Mouse (Mus musculus): ENCODE results near the gene Sf3a1. TPM values are rescaled to one million over a fixed set of nuclear protein-coding genes. Genes with fewer than 3 reads are reported as not detected.

The Sf3a1 gene
- polyA plus RNA-seq, 1 experiment: 35.1 TPM

DNA sequence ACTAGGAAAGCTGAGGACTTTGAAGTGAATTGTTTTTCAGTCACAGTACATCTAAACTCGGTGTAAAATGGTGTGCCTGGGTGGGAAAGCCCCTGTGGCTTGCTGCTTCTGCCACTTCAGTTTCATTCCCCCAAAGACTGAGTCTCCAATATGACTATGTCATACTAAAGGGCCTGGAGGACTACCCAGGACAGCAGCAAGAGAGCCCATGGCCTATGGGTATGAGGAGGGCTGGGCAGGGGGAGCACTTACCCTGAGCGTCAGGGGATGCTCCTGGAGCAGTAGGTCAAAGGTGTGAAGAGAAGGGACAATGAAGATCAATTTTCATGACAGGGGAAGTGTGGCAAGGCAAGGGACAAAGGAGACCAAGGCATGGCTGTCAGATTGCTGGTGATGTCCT is 21.2 kb upstream of the Sf3a1 start:
- peaks cover 1% of the 10 kb centered on the region for H3K36me3 ChIP-seq (ENCODE audit: control insufficient read depth, insufficient read depth, low read length)
- H3K27ac ChIP-seq (ENCODE audit: control insufficient read depth, insufficient read depth, low read depth, low read length): no peak overlapping the region
- H3K27me3 ChIP-seq (ENCODE audit: control insufficient read depth, insufficient read depth, low read length): no peaks in the 10 kb centered on the region
- no peak overlapping the region for H3K4me3 ChIP-seq (ENCODE audit: control insufficient read depth, low read depth, low read length)
- peaks cover 10% of the 10 kb centered on the region for H3K4me1 ChIP-seq (ENCODE audit: control insufficient read depth, insufficient read depth, low read length)
- TF ChIP-seq POLR2A (IDR thresholded peaks at IDR 0.05; ENCODE audit: control insufficient read depth, low read depth, low read length) (no peak), CTCF (IDR thresholded peaks at IDR 0.05; ENCODE audit: control insufficient read depth, insufficient read depth, insufficient replicate concordance, low read depth, low read length) (no peak)

DNA sequence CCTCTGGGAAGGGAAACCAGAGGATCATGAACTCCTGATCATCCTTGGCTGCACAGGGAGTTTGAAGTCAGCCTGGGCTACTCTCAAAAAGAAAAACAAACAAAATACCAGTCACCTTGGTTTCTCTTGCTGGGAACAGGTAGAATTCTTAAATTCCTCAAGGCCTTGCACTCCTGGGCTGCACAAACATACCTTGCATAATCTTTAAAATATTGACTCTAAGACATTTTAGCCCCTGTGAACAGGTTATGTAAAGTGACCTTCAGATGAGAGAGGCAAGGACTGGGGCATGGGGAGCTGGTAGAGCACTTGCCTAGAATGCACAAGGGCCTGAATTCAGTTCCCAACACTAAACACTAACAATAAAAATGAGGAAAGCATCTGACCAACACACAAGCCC is 18.6 kb upstream of the Sf3a1 start:
- H3K27ac ChIP-seq (ENCODE audit: control insufficient read depth, insufficient read depth, low read depth, low read length): no peak overlapping the region
- TF ChIP-seq CTCF (IDR thresholded peaks at IDR 0.05; ENCODE audit: control insufficient read depth, insufficient read depth, insufficient replicate concordance, low read depth, low read length) (no peak), POLR2A (IDR thresholded peaks at IDR 0.05; ENCODE audit: control insufficient read depth, low read depth, low read length) (no peak)
- H3K4me3 ChIP-seq (ENCODE audit: control insufficient read depth, low read depth, low read length): no peak overlapping the region
- H3K27me3 ChIP-seq (ENCODE audit: control insufficient read depth, insufficient read depth, low read length): no peaks in the 10 kb centered on the region
- no peaks in the 10 kb centered on the region for H3K4me1 ChIP-seq (ENCODE audit: control insufficient read depth, insufficient read depth, low read length)
- peaks cover 5% of the 10 kb centered on the region for H3K36me3 ChIP-seq (ENCODE audit: control insufficient read depth, insufficient read depth, low read length)

DNA sequence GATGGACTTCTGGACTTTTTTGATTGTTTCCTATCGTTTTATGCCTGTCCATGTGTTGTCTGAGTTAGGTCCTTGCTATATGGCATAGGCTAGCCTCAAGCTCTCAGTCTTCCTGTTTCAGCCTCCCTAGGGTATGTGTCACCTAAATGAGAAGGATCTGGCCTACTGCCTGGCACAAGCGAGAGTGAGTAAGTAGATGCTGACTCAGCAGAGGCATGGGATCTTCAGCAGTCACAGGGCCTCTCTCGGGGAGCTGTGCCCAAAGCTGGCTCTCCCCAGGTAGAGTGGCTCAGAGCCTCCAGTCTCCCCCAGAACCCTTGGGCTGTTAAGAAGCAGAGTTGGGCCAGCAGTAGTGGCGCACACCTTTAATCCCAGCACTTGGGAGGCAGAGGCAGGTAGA is 17.8 kb upstream of the Sf3a1 start:
- no peaks in the 10 kb centered on the region for H3K27me3 ChIP-seq (ENCODE audit: control insufficient read depth, insufficient read depth, low read length)
- H3K36me3 ChIP-seq (ENCODE audit: control insufficient read depth, insufficient read depth, low read length): peaks cover 5% of the 10 kb centered on the region
- TF ChIP-seq POLR2A (IDR thresholded peaks at IDR 0.05; ENCODE audit: control insufficient read depth, low read depth, low read length) (no peak), CTCF (IDR thresholded peaks at IDR 0.05; ENCODE audit: control insufficient read depth, insufficient read depth, insufficient replicate concordance, low read depth, low read length) (no peak)
- H3K27ac ChIP-seq (ENCODE audit: control insufficient read depth, insufficient read depth, low read depth, low read length): no peak overlapping the region
- no peak overlapping the region for H3K4me3 ChIP-seq (ENCODE audit: control insufficient read depth, low read depth, low read length)
- H3K4me1 ChIP-seq (ENCODE audit: control insufficient read depth, insufficient read depth, low read length): no peaks in the 10 kb centered on the region

DNA sequence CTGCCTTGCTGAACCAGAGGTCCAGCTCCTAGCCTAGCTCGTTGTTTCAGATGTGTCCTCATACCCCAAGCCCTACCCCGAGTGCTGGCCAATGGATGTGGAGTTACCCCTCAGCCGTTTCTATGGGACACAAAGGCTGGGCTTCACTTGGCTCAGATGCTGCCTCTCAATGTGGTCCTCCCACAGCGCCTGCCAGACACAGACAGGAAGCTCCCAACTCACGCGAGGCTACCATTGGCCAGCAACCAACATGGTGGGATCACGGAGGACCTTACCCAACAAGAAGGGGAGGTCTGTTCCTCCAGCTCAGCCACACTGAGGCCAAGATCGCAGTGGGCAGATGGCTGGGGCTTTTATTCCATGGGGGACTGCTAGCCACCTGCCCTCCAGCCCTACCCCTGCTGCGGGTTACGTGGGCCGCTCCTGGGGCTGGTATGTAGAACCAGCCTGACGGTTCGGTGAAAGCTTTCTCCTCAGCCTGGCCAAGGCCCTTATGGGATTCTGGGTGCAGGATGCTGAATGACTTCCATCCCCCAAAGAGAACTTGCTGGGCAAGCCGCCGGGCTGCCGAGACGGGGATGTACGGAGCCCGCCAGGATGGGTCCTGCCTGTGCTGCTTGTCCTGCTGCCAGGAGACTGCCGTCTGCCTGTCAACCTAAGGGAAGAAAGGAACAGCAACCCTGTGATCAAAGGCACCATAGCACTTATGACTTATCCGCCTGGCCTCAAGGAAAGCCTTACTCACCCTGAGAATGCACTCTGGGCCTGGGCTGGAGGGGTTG is 16.7 kb upstream of the Sf3a1 start:
- H3K27me3 ChIP-seq (ENCODE audit: control insufficient read depth, insufficient read depth, low read length): no peaks in the 10 kb centered on the region
- TF ChIP-seq CTCF (IDR thresholded peaks at IDR 0.05; ENCODE audit: control insufficient read depth, insufficient read depth, insufficient replicate concordance, low read depth, low read length): no peak
- no peak for TF ChIP-seq POLR2A (IDR thresholded peaks at IDR 0.05; ENCODE audit: control insufficient read depth, low read depth, low read length)
- H3K4me1 ChIP-seq (ENCODE audit: control insufficient read depth, insufficient read depth, low read length): no peaks in the 10 kb centered on the region
- no peak overlapping the region for H3K27ac ChIP-seq (ENCODE audit: control insufficient read depth, insufficient read depth, low read depth, low read length)
- H3K4me3 ChIP-seq (ENCODE audit: control insufficient read depth, low read depth, low read length): no peak overlapping the region
- peaks cover 5% of the 10 kb centered on the region for H3K36me3 ChIP-seq (ENCODE audit: control insufficient read depth, insufficient read depth, low read length)

DNA sequence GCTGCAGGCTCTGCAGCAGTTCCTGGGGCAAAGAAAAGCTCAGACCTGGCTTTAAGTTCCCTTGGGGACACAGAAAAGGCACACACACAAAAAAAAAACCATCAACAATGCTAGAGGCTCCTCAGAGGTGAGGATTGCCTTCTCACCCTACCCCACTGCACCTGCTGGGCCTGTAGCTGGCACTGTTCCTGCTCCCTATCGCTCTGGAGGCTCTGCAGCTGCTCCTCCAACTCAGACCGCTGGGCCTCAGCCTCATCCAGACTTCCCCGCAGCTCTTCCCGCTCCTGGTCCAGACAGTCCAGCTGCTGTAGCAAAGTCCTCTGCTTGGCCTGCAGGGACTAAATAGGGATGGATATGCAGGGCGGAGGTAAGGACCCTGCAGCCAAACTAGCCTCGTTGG is 13.8 kb upstream of the Sf3a1 start:
- Histone ChIP-seq H3K27ac (ENCODE audit: control insufficient read depth, insufficient read depth, low read depth, low read length) (no peak overlapping the region), H3K36me3 (ENCODE audit: control insufficient read depth, insufficient read depth, low read length) (peaks cover 5% of the 10 kb centered on the region)

DNA sequence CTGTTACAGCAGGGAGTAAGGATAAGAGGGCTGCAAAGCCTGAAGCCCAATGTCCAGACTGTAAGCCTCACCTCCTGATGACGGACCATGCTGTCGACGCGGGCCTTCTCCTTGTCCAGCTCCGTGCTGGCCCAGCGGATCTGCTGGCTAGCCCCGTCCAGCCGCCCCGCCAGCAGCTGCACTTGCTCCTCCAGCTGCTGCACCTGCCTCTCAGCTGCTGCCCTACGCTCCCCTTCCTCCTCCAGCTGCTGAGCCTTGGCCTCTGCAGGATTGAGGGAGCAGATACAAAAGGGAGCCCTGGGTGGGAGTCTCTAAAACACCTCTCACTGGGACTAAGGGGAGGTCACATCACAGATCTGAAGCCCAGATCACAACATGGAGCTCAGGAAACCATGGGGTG is 13.1 kb upstream of the Sf3a1 start:
- TF ChIP-seq POLR2A (IDR thresholded peaks at IDR 0.05; ENCODE audit: control insufficient read depth, low read depth, low read length): no peak
- Histone ChIP-seq H3K27ac (ENCODE audit: control insufficient read depth, insufficient read depth, low read depth, low read length) (no peak overlapping the region), H3K4me1 (ENCODE audit: control insufficient read depth, insufficient read depth, low read length) (no peaks in the 10 kb centered on the region), H3K27me3 (ENCODE audit: control insufficient read depth, insufficient read depth, low read length) (no peaks in the 10 kb centered on the region), H3K4me3 (ENCODE audit: control insufficient read depth, low read depth, low read length) (no peak overlapping the region), H3K36me3 (ENCODE audit: control insufficient read depth, insufficient read depth, low read length) (peaks cover 5% of the 10 kb centered on the region)

More for the DNA sequence above, 13.8 kb upstream of the Sf3a1 start:
- TF ChIP-seq POLR2A (IDR thresholded peaks at IDR 0.05; ENCODE audit: control insufficient read depth, low read depth, low read length): no peak
- TF ChIP-seq CTCF (IDR thresholded peaks at IDR 0.05; ENCODE audit: control insufficient read depth, insufficient read depth, insufficient replicate concordance, low read depth, low read length): no peak
- Histone ChIP-seq H3K4me3 (ENCODE audit: control insufficient read depth, low read depth, low read length) (no peak overlapping the region), H3K4me1 (ENCODE audit: control insufficient read depth, insufficient read depth, low read length) (no peaks in the 10 kb centered on the region), H3K27me3 (ENCODE audit: control insufficient read depth, insufficient read depth, low read length) (no peaks in the 10 kb centered on the region)

DNA sequence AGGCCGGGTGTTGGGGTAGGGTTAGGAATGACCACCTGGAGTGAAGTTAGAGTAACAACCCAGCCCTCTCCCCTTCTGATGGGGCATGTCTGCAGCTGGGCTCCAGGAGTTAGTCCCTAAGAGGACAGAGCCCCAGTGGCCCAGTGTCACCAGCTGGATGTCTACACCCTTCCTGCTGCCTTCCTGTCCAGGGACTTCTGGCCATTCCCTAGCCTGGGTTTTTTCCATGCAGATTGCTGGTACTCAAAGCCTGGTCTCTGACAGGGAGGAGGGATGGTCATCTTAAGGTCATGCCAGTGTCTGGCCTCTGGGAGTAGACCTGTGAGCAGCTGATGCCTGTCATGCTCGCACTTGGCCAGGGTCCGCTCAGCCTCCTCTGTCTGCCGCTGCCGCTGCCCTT is 12.0 kb upstream of the Sf3a1 start:
- Histone ChIP-seq H3K36me3 (ENCODE audit: control insufficient read depth, insufficient read depth, low read length) (peaks cover 5% of the 10 kb centered on the region), H3K4me1 (ENCODE audit: control insufficient read depth, insufficient read depth, low read length) (no peaks in the 10 kb centered on the region)

More for the DNA sequence above, 12.0 kb upstream of the Sf3a1 start:
- Histone ChIP-seq H3K27me3 (ENCODE audit: control insufficient read depth, insufficient read depth, low read length) (no peaks in the 10 kb centered on the region), H3K27ac (ENCODE audit: control insufficient read depth, insufficient read depth, low read depth, low read length) (no peak overlapping the region), H3K4me3 (ENCODE audit: control insufficient read depth, low read depth, low read length) (no peak overlapping the region)
- TF ChIP-seq POLR2A (IDR thresholded peaks at IDR 0.05; ENCODE audit: control insufficient read depth, low read depth, low read length) (no peak), CTCF (IDR thresholded peaks at IDR 0.05; ENCODE audit: control insufficient read depth, insufficient read depth, insufficient replicate concordance, low read depth, low read length) (no peak)

Measured in testis, adult 2 months (tissue).